Mouse (Mus musculus) brain, adult 10 weeks (tissue): ENCODE measurements around the gene Daam1. TPM values are rescaled to one million over a fixed set of nuclear protein-coding genes. Genes with fewer than 3 reads are reported as not detected.

ENCODE experiments used
- polyA plus RNA-seq: library from polyadenylated mRNA; stranded (reverse); fragments of 350-450 nt; fragmentation: Illumina TruSeq; extraction: RNeasy Lipid Tissue Mini Kit (QIAGEN cat#74804); gene quantifications from one replicate; pipeline ENCODE4 v1.2.3, GENCODE M21; 2015; ENCODE audit warnings: low read depth, low replicate concordance

Daam1 gene
- polyA plus RNA-seq = 32.5 TPM

DNA sequence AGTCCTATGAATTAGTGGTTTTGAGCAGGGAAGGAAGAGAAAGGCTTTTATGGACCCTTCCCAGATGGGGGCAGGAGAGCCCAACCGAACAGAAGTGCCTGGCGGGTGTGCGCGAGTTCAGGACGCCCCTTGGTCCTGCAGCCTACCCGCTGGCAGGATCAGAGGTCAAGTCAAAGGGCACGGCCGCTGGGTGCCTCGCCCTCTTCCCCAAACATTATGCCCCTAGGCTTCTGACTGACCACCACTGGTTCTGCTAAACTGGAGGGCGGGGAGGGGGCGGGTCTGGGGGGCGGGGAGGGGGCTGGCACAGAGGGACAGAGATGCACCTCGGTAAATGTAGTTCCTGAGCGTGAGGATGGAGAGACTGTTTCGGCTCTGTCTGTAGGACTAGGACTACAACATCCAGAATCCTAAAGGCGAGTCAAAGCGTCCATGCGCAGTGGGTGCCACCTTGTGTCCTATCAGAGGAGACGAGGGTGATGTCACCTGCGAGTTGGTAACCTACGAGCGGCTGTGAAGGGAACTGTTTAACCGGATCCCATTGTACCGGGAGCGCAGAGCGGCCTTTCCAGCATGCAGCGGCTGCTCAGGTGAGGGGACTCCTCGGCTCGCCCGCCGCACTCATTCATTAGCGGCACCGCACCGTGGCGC is at the start of gene Daam1:
TSS of gene Daam1 (plus strand) at position 472 of the 651 bp plus-strand sequence.

Other genes starting within 250 kb of the Daam1 start
- gene Gpr135, start 240.0 kb downstream of the Daam1 start, polyA plus RNA-seq = 11.8 TPM